Mouse (Mus musculus) liver, embryonic 12.5 days (tissue): ENCODE results near the gene Ell2. TPM values are rescaled to one million over a fixed set of nuclear protein-coding genes. Genes with fewer than 3 reads are reported as not detected.
A peak's percentile ranks its signal among the peaks of the same experiment; 100 is the strongest.

Source experiments
- ATAC-seq: fragments of 200-750 bp; cut with Nextera tagmentation; 2 replicates; pipeline ENCODE4 v1.8.0; 2017; ENCODE audit warnings: moderate number of reproducible peaks, mild to moderate bottlenecking, moderate library complexity
- H3K27ac ChIP-seq: fragments of 300-500 bp; sonication (generic); 2 replicates; pipeline ENCODE4 v1.5.1; 2016; ENCODE audit warnings: mild to moderate bottlenecking
- H3K27me3 ChIP-seq: fragments of 300-500 bp; sonication (generic); replicated peaks from 2 replicates; pipeline ENCODE4 v1.6.1; 2016; ENCODE audit warnings: mild to moderate bottlenecking, moderate library complexity
- H3K36me3 ChIP-seq: fragments of 300-500 bp; sonication (generic); 2 replicates; pipeline ENCODE4 v1.6.1; 2016; ENCODE audit warnings: mild to moderate bottlenecking, moderate library complexity
- H3K4me1 ChIP-seq: fragments of 300-500 bp; sonication (generic); 2 replicates; pipeline ENCODE4 v1.6.1; 2016
- H3K4me2 ChIP-seq: fragments of 300-500 bp; sonication (generic); 2 replicates; pipeline ENCODE4 v1.6.1; 2016; ENCODE audit warnings: mild to moderate bottlenecking, moderate library complexity
- H3K4me3 ChIP-seq: fragments of 300-500 bp; sonication (generic); 2 replicates; pipeline ENCODE4 v1.5.1; 2016; ENCODE audit warnings: mild to moderate bottlenecking, moderate library complexity
- H3K9ac ChIP-seq: fragments of 300-500 bp; sonication (generic); 2 replicates; pipeline ENCODE4 v1.6.1; 2016; ENCODE audit warnings: mild to moderate bottlenecking, moderate library complexity
- H3K9me3 ChIP-seq: fragments of 300-500 bp; sonication (generic); replicated peaks from 2 replicates; pipeline ENCODE4 v1.6.1; 2016; ENCODE audit warnings: mild to moderate bottlenecking, moderate library complexity
- WGBS: fragments of 180-500 bp; shearing (Covaris S2); methylation state at CpG from one replicate; pipeline ENCODE4 v1.1.7; 2016; ENCODE audit not compliant: insufficient replicate concordance; 5-methylcytosine and 5-hydroxymethylcytosine counted together
- polyA plus RNA-seq: library from polyadenylated mRNA; unstranded; fragments of >200 nt; fragmentation: Nextera tagmentation; extraction: Ambion mirVana; gene quantifications from 2 replicates; pipeline ENCODE4 v1.2.1, GENCODE M21; 2016

Ell2 gene
- polyA plus RNA-seq, 1 experiment from 2014 or later: 59.6 TPM

- ATAC-seq: peak; percentile 98
- 16% methylated on average over 18 of the region's 18 CpGs for WGBS
- peak overlapping the region; percentile 39 for H3K4me3 ChIP-seq
- H3K4me2 ChIP-seq: peak overlapping the region; percentile 62
- peaks cover 28% of the 10 kb centered on the region for H3K4me1 ChIP-seq
- no peaks in the 10 kb centered on the region for H3K9me3 ChIP-seq
- H3K9ac ChIP-seq: peak overlapping the region; percentile 49
- no peaks in the 10 kb centered on the region for H3K36me3 ChIP-seq
- H3K27ac ChIP-seq: peak overlapping the region; percentile 72
- H3K27me3 ChIP-seq: no peaks in the 10 kb centered on the region
Measured at GRCm38 (mm10) chr13:75797369-75798141, 91.0 kb downstream of the Ell2 start.

- no peak overlapping the region for H3K9ac ChIP-seq
- peaks cover 23% of the 10 kb centered on the region for H3K4me1 ChIP-seq
- no peaks in the 10 kb centered on the region for H3K9me3 ChIP-seq
- WGBS: 70% methylated on average over 7 of the region's 7 CpGs
- H3K27me3 ChIP-seq: no peaks in the 10 kb centered on the region
- no peak overlapping the region for H3K4me3 ChIP-seq
- H3K4me2 ChIP-seq: no peak overlapping the region
- H3K36me3 ChIP-seq: no peaks in the 10 kb centered on the region
- no peak for ATAC-seq
- H3K27ac ChIP-seq: no peak overlapping the region
Measured at GRCm38 (mm10) chr13:75798413-75799302, 92.1 kb downstream of the Ell2 start.

GRCm38 (mm10) chr13:75799421-75799820 lies 92.9 kb downstream of the Ell2 start:
- Histone ChIP-seq H3K27me3 (no peaks in the 10 kb centered on the region), H3K4me3 (no peak overlapping the region), H3K4me2 (no peak overlapping the region), H3K9me3 (no peaks in the 10 kb centered on the region), H3K9ac (no peak overlapping the region), H3K27ac (no peak overlapping the region), H3K36me3 (no peaks in the 10 kb centered on the region), H3K4me1 (peaks cover 15% of the 10 kb centered on the region)
- 71% methylated on average over 3 of the region's 3 CpGs for WGBS
- ATAC-seq: no peak

- no peaks in the 10 kb centered on the region for H3K36me3 ChIP-seq
- H3K4me2 ChIP-seq: no peak overlapping the region
- H3K27me3 ChIP-seq: no peaks in the 10 kb centered on the region
- H3K9ac ChIP-seq: no peak overlapping the region
- H3K4me1 ChIP-seq: no peaks in the 10 kb centered on the region
- H3K9me3 ChIP-seq: no peaks in the 10 kb centered on the region
- WGBS: 65% methylated on average over 1 of the region's 1 CpGs
- no peak overlapping the region for H3K27ac ChIP-seq
- no peak for ATAC-seq
- H3K4me3 ChIP-seq: no peak overlapping the region
Measured at GRCm38 (mm10) chr13:75807969-75808368, 101.4 kb downstream of the Ell2 start.

- 61% methylated on average over 1 of the region's 1 CpGs for WGBS
- Histone ChIP-seq H3K9me3 (no peaks in the 10 kb centered on the region), H3K4me1 (no peaks in the 10 kb centered on the region), H3K27ac (no peak overlapping the region), H3K4me3 (no peak overlapping the region), H3K4me2 (no peak overlapping the region), H3K27me3 (no peaks in the 10 kb centered on the region), H3K36me3 (no peaks in the 10 kb centered on the region), H3K9ac (no peak overlapping the region)
- no peak for ATAC-seq
Measured at GRCm38 (mm10) chr13:75809957-75810356, 103.4 kb downstream of the Ell2 start.

GRCm38 (mm10) chr13:75817183-75817582 lies 110.6 kb downstream of the Ell2 start:
- H3K4me2 ChIP-seq: no peak overlapping the region
- H3K27me3 ChIP-seq: no peaks in the 10 kb centered on the region
- H3K27ac ChIP-seq: no peak overlapping the region
- H3K36me3 ChIP-seq: no peaks in the 10 kb centered on the region
- WGBS: 75% methylated on average over 2 of the region's 2 CpGs
- no peak for ATAC-seq
- H3K4me3 ChIP-seq: no peak overlapping the region
- no peaks in the 10 kb centered on the region for H3K9me3 ChIP-seq
- H3K9ac ChIP-seq: no peak overlapping the region
- H3K4me1 ChIP-seq: no peaks in the 10 kb centered on the region

GRCm38 (mm10) chr13:75818486-75818885 lies 111.9 kb downstream of the Ell2 start:
- Histone ChIP-seq H3K4me3 (no peak overlapping the region), H3K9me3 (no peaks in the 10 kb centered on the region), H3K4me1 (no peaks in the 10 kb centered on the region), H3K4me2 (no peak overlapping the region), H3K36me3 (no peaks in the 10 kb centered on the region), H3K27me3 (no peaks in the 10 kb centered on the region), H3K27ac (no peak overlapping the region), H3K9ac (no peak overlapping the region)
- no peak for ATAC-seq
- 45% methylated on average over 3 of the region's 3 CpGs for WGBS

- Histone ChIP-seq H3K36me3 (no peaks in the 10 kb centered on the region), H3K27me3 (no peaks in the 10 kb centered on the region), H3K4me1 (no peaks in the 10 kb centered on the region), H3K4me3 (no peak overlapping the region), H3K9ac (no peak overlapping the region), H3K9me3 (no peaks in the 10 kb centered on the region), H3K27ac (no peak overlapping the region), H3K4me2 (no peak overlapping the region)
- WGBS: 74% methylated on average over 3 of the region's 3 CpGs
- ATAC-seq: no peak
Measured at GRCm38 (mm10) chr13:75818945-75819706, 112.6 kb downstream of the Ell2 start.

- Histone ChIP-seq H3K36me3 (no peaks in the 10 kb centered on the region), H3K4me2 (no peak overlapping the region), H3K27ac (no peak overlapping the region), H3K4me1 (no peaks in the 10 kb centered on the region), H3K4me3 (no peak overlapping the region), H3K9ac (no peak overlapping the region), H3K9me3 (no peaks in the 10 kb centered on the region), H3K27me3 (no peaks in the 10 kb centered on the region)
- ATAC-seq: no peak
Measured at GRCm38 (mm10) chr13:75819898-75820297, 113.3 kb downstream of the Ell2 start.
